Mouse (Mus musculus): Measurements from ENCODE around the gene Klf1. TPM values are rescaled to one million over a fixed set of nuclear protein-coding genes. Genes with fewer than 3 reads are reported as not detected.

Klf1 gene
- total and polyA plus RNA-seq, 3 experiments: 0.20 to 0.38 (median 0.24) TPM

DNA sequence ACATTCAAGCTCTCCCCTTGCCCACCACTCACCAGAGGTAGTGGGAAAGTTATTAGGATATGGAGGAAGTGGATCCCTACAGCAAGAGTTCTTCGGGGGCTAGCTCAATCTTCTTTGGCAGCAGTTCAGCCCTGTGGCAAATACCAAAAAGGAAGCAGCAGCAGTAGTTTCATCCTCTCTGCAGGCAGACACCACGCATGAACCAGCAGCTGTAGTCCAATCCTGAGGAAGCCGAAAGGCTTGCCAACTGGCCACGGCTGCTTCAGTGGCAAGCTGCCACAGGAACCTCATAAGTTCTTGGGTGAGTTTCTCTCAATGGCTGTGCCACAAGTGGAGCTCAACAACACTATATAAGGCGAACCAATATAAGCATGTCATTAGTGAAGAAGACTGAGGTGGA, 5.8 kb upstream of the Klf1 start:
- no peak for TF ChIP-seq ETS1 (conservative IDR thresholded peaks at IDR 0.05; ENCODE audit: low read depth, low read length)
- no peak for TF ChIP-seq SMC3 (IDR thresholded peaks at IDR 0.05; ENCODE audit: low read depth, low read length)
- no peak for TF ChIP-seq ZKSCAN1 (IDR thresholded peaks at IDR 0.05; ENCODE audit: borderline replicate concordance, low read depth, low read length)
- no peak for TF ChIP-seq SIN3A (IDR thresholded peaks at IDR 0.05; ENCODE audit: low read length)
- no peak for TF ChIP-seq UBTF (IDR thresholded peaks at IDR 0.05; ENCODE audit: low read depth, low read length)
- no peak for TF ChIP-seq KAT2A (IDR thresholded peaks at IDR 0.05; ENCODE audit: insufficient replicate concordance, low read length)
- no peak for TF ChIP-seq EP300 (IDR thresholded peaks at IDR 0.05; ENCODE audit: low read length)
- TF ChIP-seq USF1 (IDR thresholded peaks at IDR 0.05; ENCODE audit: low read depth, low read length): no peak
- TF ChIP-seq MAX (IDR thresholded peaks at IDR 0.05; ENCODE audit: low read length): no peak
- no peak for TF ChIP-seq GABPA (IDR thresholded peaks at IDR 0.05; ENCODE audit: insufficient replicate concordance, low read depth, low read length)
- TF ChIP-seq MXI1 (IDR thresholded peaks at IDR 0.05; ENCODE audit: low read depth, low read length): no peak
- TF ChIP-seq ZNF384 (IDR thresholded peaks at IDR 0.05; ENCODE audit: low read depth, low read length): no peak
- no peak for TF ChIP-seq ELF1 (IDR thresholded peaks at IDR 0.05; ENCODE audit: low read depth, low read length)
- TF ChIP-seq JUND (conservative IDR thresholded peaks at IDR 0.05; ENCODE audit: low read depth, low read length): no peak
- Histone ChIP-seq H3K4me1 (ENCODE audit: control insufficient read depth in 1 of 2, insufficient read depth in 2 of 2) (peaks cover 7 to 18% of the 10 kb centered on the region in 2 experiments; a peak in 3 of 4 replicates), H3K4me2 (ENCODE audit: insufficient read depth, low read depth, poor library complexity, severe bottlenecking) (no peak overlapping the region), H3K79me2 (replicated peaks; ENCODE audit: control insufficient read depth, extremely low read depth, insufficient read depth, poor library complexity, severe bottlenecking) (no peaks in the 10 kb centered on the region), H3K9ac (ENCODE audit: insufficient read depth, low read depth) (no peak overlapping the region), H3K27me3 (replicated peaks) (peaks cover 2% of the 10 kb centered on the region), H3K27ac (ENCODE audit: insufficient read depth, low read depth) (no peak overlapping the region), H3K4me3 (replicated peaks in 1 of 3; ENCODE audit: low read depth in 2 of 3, low read length in 2 of 3, poor library complexity in 1 of 3) (no peak overlapping the region), H3K36me3 (replicated peaks in 1 of 2; ENCODE audit: control insufficient read depth in 1 of 2, insufficient read depth in 1 of 2, low read length in 1 of 2) (peaks cover 0 to 12% of the 10 kb centered on the region in 2 experiments), H3K9me3 (replicated peaks; ENCODE audit: low read length) (no peaks in the 10 kb centered on the region)
- dilution Hi-C loops (cut with MboI; ENCODE audit: extremely low pct_ligation_motif_present, extremely low pct_unique_long_range_greater_than_20kb, low sequenced_read_pairs) (no loop called here), in situ Hi-C loops (cut with MboI; ENCODE audit: low pct_ligation_motif_present, low pct_unique_long_range_greater_than_20kb, low sequenced_read_pairs) (no loop called here)
- no peak for DNase-seq (ENCODE audit: extremely low read depth)

DNA sequence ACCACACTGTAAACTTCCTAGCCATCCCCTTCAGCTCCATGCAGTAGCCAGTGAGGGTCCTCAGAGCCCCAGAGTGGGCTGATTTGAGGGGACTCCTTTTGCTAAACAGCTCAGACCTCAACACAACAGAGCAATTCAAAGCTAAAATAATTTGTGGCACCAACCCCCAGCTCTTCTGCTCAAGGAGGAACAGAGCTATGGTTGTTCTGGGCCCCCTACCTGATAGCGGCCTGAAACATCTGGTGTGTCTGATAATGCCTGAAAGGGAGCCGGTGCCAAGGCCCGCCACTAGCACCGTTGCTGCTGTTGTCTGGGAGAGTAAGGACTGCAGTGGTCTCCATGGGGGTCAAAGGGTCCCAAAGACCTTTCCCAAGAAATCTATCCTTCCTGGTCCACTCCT, 657 bp upstream of the Klf1 start:
- Histone ChIP-seq H3K27me3 (replicated peaks) (peaks cover 21% of the 10 kb centered on the region), H3K27ac (ENCODE audit: insufficient read depth, low read depth) (no peak overlapping the region), H3K9me3 (replicated peaks; ENCODE audit: low read length) (no peaks in the 10 kb centered on the region), H3K79me2 (replicated peaks; ENCODE audit: control insufficient read depth, extremely low read depth, insufficient read depth, poor library complexity, severe bottlenecking) (no peaks in the 10 kb centered on the region), H3K4me3 (replicated peaks in 1 of 3; ENCODE audit: low read depth in 2 of 3, low read length in 2 of 3, poor library complexity in 1 of 3) (no peak overlapping the region), H3K4me1 (ENCODE audit: control insufficient read depth in 1 of 2, insufficient read depth in 2 of 2) (peaks cover 2 to 9% of the 10 kb centered on the region in 2 experiments; a peak in 2 of 4 replicates), H3K9ac (ENCODE audit: insufficient read depth, low read depth) (no peak overlapping the region), H3K36me3 (replicated peaks in 1 of 2; ENCODE audit: control insufficient read depth in 1 of 2, insufficient read depth in 1 of 2, low read length in 1 of 2) (peaks cover 0 to 1% of the 10 kb centered on the region in 2 experiments), H3K4me2 (ENCODE audit: insufficient read depth, low read depth, poor library complexity, severe bottlenecking) (no peak overlapping the region)
- in situ Hi-C loops (cut with MboI; ENCODE audit: low pct_ligation_motif_present, low pct_unique_long_range_greater_than_20kb, low sequenced_read_pairs): no loop called here
- TF ChIP-seq MAZ (IDR thresholded peaks at IDR 0.05; ENCODE audit: low read depth, low read length) (no peak), MAFK (IDR thresholded peaks at IDR 0.05; ENCODE audit: insufficient replicate concordance, low read length) (no peak), ZC3H11A (IDR thresholded peaks at IDR 0.05; ENCODE audit: low read depth, low read length) (no peak), EP300 (IDR thresholded peaks at IDR 0.05; ENCODE audit: low read length) (no peak), RAD21 (IDR thresholded peaks at IDR 0.05; ENCODE audit: low read depth, low read length) (no peak), MXI1 (IDR thresholded peaks at IDR 0.05; ENCODE audit: low read depth, low read length) (no peak), ZKSCAN1 (IDR thresholded peaks at IDR 0.05; ENCODE audit: borderline replicate concordance, low read depth, low read length) (no peak), POLR2A (IDR thresholded peaks at IDR 0.05; ENCODE audit: low read depth, low read length) (no peak), CHD1 (IDR thresholded peaks at IDR 0.05; ENCODE audit: low read depth, low read length) (no peak), RCOR1 (conservative IDR thresholded peaks at IDR 0.05; ENCODE audit: low read depth, low read length) (no peak), SMC3 (IDR thresholded peaks at IDR 0.05; ENCODE audit: low read depth, low read length) (no peak), NRF1 (IDR thresholded peaks at IDR 0.05; ENCODE audit: low read depth, low read length) (no peak), ELF1 (IDR thresholded peaks at IDR 0.05; ENCODE audit: low read depth, low read length) (no peak), MEF2A (IDR thresholded peaks at IDR 0.05; ENCODE audit: borderline replicate concordance, low read depth, low read length) (no peak), CHD2 (IDR thresholded peaks at IDR 0.05; ENCODE audit: low read length) (no peak)
- no peak for DNase-seq (ENCODE audit: extremely low read depth)
- dilution Hi-C loops (cut with MboI; ENCODE audit: extremely low pct_ligation_motif_present, extremely low pct_unique_long_range_greater_than_20kb, low sequenced_read_pairs): no loop called here
